Mouse (Mus musculus) CH12.LX (cell line): ENCODE measurements around the gene Wdr34. TPM values are rescaled to one million over a fixed set of nuclear protein-coding genes. Genes with fewer than 3 reads are reported as not detected.

ENCODE experiments used
- DNase-seq: peaks from one replicate; pipeline ENCODE4 v3.0.0-alpha.2; 2013; ENCODE audit errors: extremely low read depth
- H3K27ac ChIP-seq: 2 replicates; pipeline ENCODE4 v1.5.1; 2012; ENCODE audit warnings: low read depth, mild to moderate bottlenecking, control low read depth, moderate library complexity; ENCODE audit not compliant: insufficient read depth
- H3K27me3 ChIP-seq: replicated peaks from 2 replicates; pipeline ENCODE3; 2012; ENCODE audit warnings: inconsistent platforms
- H3K36me3 ChIP-seq, 2 experiments: replicated peaks in 1 of 2; 2 replicates each; pipeline versions ENCODE3 to v1.6.1; 2012; ENCODE audit warnings: inconsistent platforms in 1 of 2, low read length in 1 of 2, mild to moderate bottlenecking in 1 of 2, mixed read lengths in 1 of 2, moderate library complexity in 1 of 2; ENCODE audit not compliant: control insufficient read depth in 1 of 2, insufficient read depth in 1 of 2
- H3K4me1 ChIP-seq, 2 experiments: 2 replicates each; pipeline ENCODE4 v1.6.1; 2012; ENCODE audit warnings: inconsistent platforms in 1 of 2, moderate library complexity in 1 of 2; ENCODE audit not compliant: insufficient read depth in 2 of 2, control insufficient read depth in 1 of 2
- H3K4me2 ChIP-seq: 2 replicates; pipeline ENCODE4 v1.6.1; 2012; ENCODE audit warnings: low read depth, mild to moderate bottlenecking, control low read depth; ENCODE audit not compliant: poor library complexity, insufficient read depth, severe bottlenecking
- H3K4me3 ChIP-seq, 3 experiments: fragments of 150-350 bp in 1 of 3; sonication (generic) in 1 of 3; replicated peaks in 1 of 3; 2 replicates each; pipeline versions ENCODE3 to v1.5.1; 2011 to 2012; ENCODE audit warnings: low read depth in 2 of 3, low read length in 2 of 3, mild to moderate bottlenecking in 2 of 3, moderate library complexity in 2 of 3, control low read depth in 1 of 3, improper control_type of control experiment in 1 of 3, inconsistent platforms in 1 of 3, mixed read lengths in 1 of 3; ENCODE audit not compliant: poor library complexity in 1 of 3
- H3K79me2 ChIP-seq: replicated peaks from 2 replicates; pipeline ENCODE4 v1.6.1; 2012; ENCODE audit warnings: mild to moderate bottlenecking, moderate library complexity; ENCODE audit not compliant: control insufficient read depth, poor library complexity, insufficient read depth, severe bottlenecking; ENCODE audit errors: extremely low read depth
- H3K9ac ChIP-seq: 2 replicates; pipeline ENCODE4 v1.6.1; 2012; ENCODE audit warnings: low read depth, mild to moderate bottlenecking, control low read depth, moderate library complexity; ENCODE audit not compliant: insufficient read depth
- H3K9me3 ChIP-seq: replicated peaks from 2 replicates; pipeline ENCODE3; 2012; ENCODE audit warnings: low read length, inconsistent platforms, mixed read lengths
- BHLHE40 ChIP-seq: IDR thresholded peaks from 2 replicates; pipeline ENCODE4 v1.6.1; 2011; ENCODE audit warnings: mild to moderate bottlenecking, low read depth, low read length, improper control_type of control experiment
- CHD1 ChIP-seq: IDR thresholded peaks from 2 replicates; pipeline ENCODE4 v1.6.1; 2012; ENCODE audit warnings: low read depth, low read length, improper control_type of control experiment, inconsistent platforms
- CHD2 ChIP-seq: IDR thresholded peaks from 2 replicates; pipeline ENCODE4 v1.6.1; 2011; ENCODE audit warnings: low read length, improper control_type of control experiment
- E2F4 ChIP-seq: IDR thresholded peaks from 2 replicates; pipeline ENCODE4 v1.6.1; 2011; ENCODE audit warnings: low read depth, low read length, improper control_type of control experiment; ENCODE audit not compliant: insufficient replicate concordance
- EP300 ChIP-seq: IDR thresholded peaks from 2 replicates; pipeline ENCODE4 v1.6.1; 2011; ENCODE audit warnings: low read length, improper control_type of control experiment
- GABPA ChIP-seq: IDR thresholded peaks from 2 replicates; pipeline ENCODE4 v1.6.1; 2012; ENCODE audit warnings: low read depth, low read length, improper control_type of control experiment, inconsistent platforms; ENCODE audit not compliant: insufficient replicate concordance
- HCFC1 ChIP-seq: IDR thresholded peaks from 2 replicates; pipeline ENCODE4 v1.6.1; 2012; ENCODE audit warnings: low read depth, mild to moderate bottlenecking, inconsistent platforms, low read length, improper control_type of control experiment
- IRF4 ChIP-seq: IDR thresholded peaks from 2 replicates; pipeline ENCODE4 v1.6.1; 2014; ENCODE audit warnings: low read depth, mild to moderate bottlenecking, inconsistent platforms, low read length, improper control_type of control experiment
- JUND ChIP-seq: conservative IDR thresholded peaks from 2 replicates; pipeline ENCODE4 v1.6.1; 2011; ENCODE audit warnings: low read depth, low read length, improper control_type of control experiment
- KAT2A ChIP-seq: IDR thresholded peaks from 2 replicates; pipeline ENCODE4 v1.6.1; 2012; ENCODE audit warnings: low read length, improper control_type of control experiment, inconsistent platforms; ENCODE audit not compliant: insufficient replicate concordance
- MAFK ChIP-seq: IDR thresholded peaks from 2 replicates; pipeline ENCODE4 v1.6.1; 2011; ENCODE audit warnings: low read length, improper control_type of control experiment; ENCODE audit not compliant: insufficient replicate concordance
- MAX ChIP-seq: IDR thresholded peaks from 2 replicates; pipeline ENCODE4 v1.6.1; 2011; ENCODE audit warnings: low read length, improper control_type of control experiment
- MAZ ChIP-seq: IDR thresholded peaks from 2 replicates; pipeline ENCODE4 v1.6.1; 2012; ENCODE audit warnings: low read depth, mild to moderate bottlenecking, inconsistent platforms, low read length, improper control_type of control experiment, moderate library complexity
- MEF2A ChIP-seq: IDR thresholded peaks from 2 replicates; pipeline ENCODE4 v1.6.1; 2014; ENCODE audit warnings: low read depth, mild to moderate bottlenecking, inconsistent platforms, low read length, improper control_type of control experiment, borderline replicate concordance
- MYC ChIP-seq: IDR thresholded peaks from 2 replicates; pipeline ENCODE4 v1.6.1; 2011; ENCODE audit warnings: low read depth, mild to moderate bottlenecking, improper control_type of control experiment, low read length
- NRF1 ChIP-seq: IDR thresholded peaks from 2 replicates; pipeline ENCODE4 v1.6.1; 2014; ENCODE audit warnings: low read depth, mild to moderate bottlenecking, inconsistent platforms, low read length, improper control_type of control experiment, moderate library complexity
- PAX5 ChIP-seq: IDR thresholded peaks from 2 replicates; pipeline ENCODE4 v1.6.1; 2012; ENCODE audit warnings: low read length, inconsistent platforms, mixed read lengths
- POLR2AphosphoS2 ChIP-seq: IDR thresholded peaks from 2 replicates; pipeline ENCODE4 v1.6.1; 2011; ENCODE audit warnings: low read depth, low read length, improper control_type of control experiment
- RAD21 ChIP-seq: IDR thresholded peaks from 2 replicates; pipeline ENCODE4 v1.6.1; 2011; ENCODE audit warnings: low read depth, mild to moderate bottlenecking, low read length, improper control_type of control experiment, moderate library complexity
- RCOR1 ChIP-seq: conservative IDR thresholded peaks from 2 replicates; pipeline ENCODE4 v1.6.1; 2012; ENCODE audit warnings: low read depth, mild to moderate bottlenecking, inconsistent platforms, low read length, improper control_type of control experiment
- SMC3 ChIP-seq: IDR thresholded peaks from 2 replicates; pipeline ENCODE4 v1.6.1; 2011; ENCODE audit warnings: low read depth, low read length, improper control_type of control experiment
- TBP ChIP-seq: conservative IDR thresholded peaks from 2 replicates; pipeline ENCODE4 v1.6.1; 2011; ENCODE audit warnings: low read depth, low read length, improper control_type of control experiment
- TCF12 ChIP-seq: IDR thresholded peaks from 2 replicates; pipeline ENCODE4 v1.6.1; 2014; ENCODE audit warnings: low read depth, mild to moderate bottlenecking, inconsistent platforms, low read length, improper control_type of control experiment
- UBTF ChIP-seq: IDR thresholded peaks from 2 replicates; pipeline ENCODE4 v1.6.1; 2012; ENCODE audit warnings: low read depth, mild to moderate bottlenecking, inconsistent platforms, low read length, improper control_type of control experiment, moderate library complexity
- USF1 ChIP-seq: IDR thresholded peaks from 2 replicates; pipeline ENCODE4 v1.6.1; 2014; ENCODE audit warnings: low read depth, mild to moderate bottlenecking, inconsistent platforms, low read length, improper control_type of control experiment
- USF2 ChIP-seq: conservative IDR thresholded peaks from 2 replicates; pipeline ENCODE4 v1.6.1; 2011; ENCODE audit warnings: low read depth, low read length, improper control_type of control experiment
- ZMIZ1 ChIP-seq: IDR thresholded peaks from 2 replicates; pipeline ENCODE4 v1.6.1; 2012; ENCODE audit warnings: low read depth, mild to moderate bottlenecking, inconsistent platforms, low read length, improper control_type of control experiment
- dilution Hi-C: fragments of 300-500 bp; cut with MboI; formaldehyde crosslinking; loops from 2 replicates; pipeline ENCODE4 v1.14.3; 2020; ENCODE audit warnings: low sequenced_read_pairs; ENCODE audit not compliant: extremely low pct_unique_long_range_greater_than_20kb, extremely low pct_ligation_motif_present
- in situ Hi-C: fragments of 300-500 bp; cut with MboI; formaldehyde crosslinking; loops from 3 replicates; pipeline ENCODE4 v1.14.3; 2019; ENCODE audit warnings: low sequenced_read_pairs, low pct_ligation_motif_present, low pct_unique_long_range_greater_than_20kb, mixed read lengths
- polyA plus RNA-seq: library from polyadenylated mRNA; unstranded; fragments of >175 nt; gene quantifications from 2 replicates; pipeline ENCODE4 v1.2.1, GENCODE M21; 2012; ENCODE audit warnings: low read depth; ENCODE audit not compliant: insufficient read length
- total RNA-seq, 2 experiments: library from RNA; depleted of rRNA; stranded (reverse); fragments of 300-350 nt in 1 of 2; fragments of >200 nt in 1 of 2; gene quantifications; 2 replicates each; pipeline ENCODE4 v1.2.3; 2012 to 2014

Wdr34 gene
- total and polyA plus RNA-seq, 3 experiments: 24.7 to 28.0 (median 26.5) TPM

GRCm38 (mm10) chr2:30078349-30078712 lies 29.6 kb upstream of the Wdr34 start:
- Histone ChIP-seq H3K9ac (no peak overlapping the region), H3K27ac (no peak overlapping the region), H3K36me3 (peaks cover 4 to 42% of the 10 kb centered on the region in 2 experiments), H3K4me2 (no peak overlapping the region), H3K27me3 (no peaks in the 10 kb centered on the region), H3K9me3 (no peaks in the 10 kb centered on the region), H3K4me3 (peak overlapping the region in 2 of 3 experiments; percentile 28 to 68), H3K4me1 (peaks cover 7 to 15% of the 10 kb centered on the region in 2 experiments), H3K79me2 (no peaks in the 10 kb centered on the region)
- in situ Hi-C loops (loop anchor here (5.0 kb wide), 1 partner anchor 36 kb away; no protein-coding TSS in a partner anchor), dilution Hi-C loops (no loop called here)
- no peak for DNase-seq
- TF ChIP-seq HCFC1 (no peak), RAD21 (no peak), TBP (0 out of 2 replicates have a peak, but pooled peaks have one; percentile 12), GABPA (no peak), BHLHE40 (no peak), CHD1 (no peak), MAX (no peak), KAT2A (no peak), UBTF (peak; percentile 25; the same call in 1 of the 2 replicates), MYC (no peak), RCOR1 (no peak), NRF1 (no peak; the same call in 1 of the 2 replicates), CHD2 (no peak)

GRCm38 (mm10) chr2:30077502-30078348 lies 29.0 kb upstream of the Wdr34 start, which contains the start of gene Pkn3:
Gene Pkn3 (plus strand): TSS chr2:30077684.
- Histone ChIP-seq H3K79me2 (no peaks in the 10 kb centered on the region), H3K9ac (peak within 1 kb of the TSS; percentile 51), H3K4me1 (peaks cover 7 to 15% of the 10 kb centered on the region in 2 experiments), H3K36me3 (peaks cover 8 to 45% of the 10 kb centered on the region in 2 experiments), H3K27ac (peak within 1 kb of the TSS; percentile 65), H3K9me3 (no peaks in the 10 kb centered on the region), H3K4me2 (peak within 1 kb of the TSS; percentile 33; the same call in 1 of the 2 replicates), H3K27me3 (no peaks in the 10 kb centered on the region), H3K4me3 (peak within 1 kb of the TSS; percentile 64 to 68 (median 66))
- peak; percentile 83 for DNase-seq
- dilution Hi-C loops: no loop called here
- in situ Hi-C loops: loop anchor here (5.0 kb wide), 1 partner anchor 35 kb away; no protein-coding TSS in a partner anchor
- TF ChIP-seq MAZ (peak; percentile 51; the same call in 1 of the 2 replicates), IRF4 (peak; percentile 81), MEF2A (peak; percentile 73; the same call in 1 of the 2 replicates), RAD21 (peak; percentile 66), HCFC1 (peak; percentile 63), JUND (no peak), NRF1 (peak; percentile 48), CHD2 (peak; percentile 0; the same call in 1 of the 2 replicates), CHD1 (peak; percentile 58; the same call in 1 of the 2 replicates), E2F4 (no peak), TCF12 (peak; percentile 70; the same call in 1 of the 2 replicates), MYC (no peak; the same call in 1 of the 2 replicates), SMC3 (peak; percentile 83), USF2 (no peak), MAFK (no peak), GABPA (no peak), EP300 (no peak), POLR2AphosphoS2 (no peak), UBTF (0 out of 2 replicates have a peak, but pooled peaks have one; percentile 42), RCOR1 (0 out of 2 replicates have a peak, but pooled peaks have one; percentile 48), USF1 (no peak), ZMIZ1 (no peak), PAX5 (no peak)
